Mouse (Mus musculus) right cerebral cortex, postnatal 10 days (tissue): Measurements from ENCODE around the gene Mef2d.

Source experiments
- DNase-seq, 2 experiments: peaks; one replicate each; pipeline ENCODE4 v3.0.0; 2021; ENCODE audit warnings: low spot score in 2 of 2

Gene Mef2d

DNA sequence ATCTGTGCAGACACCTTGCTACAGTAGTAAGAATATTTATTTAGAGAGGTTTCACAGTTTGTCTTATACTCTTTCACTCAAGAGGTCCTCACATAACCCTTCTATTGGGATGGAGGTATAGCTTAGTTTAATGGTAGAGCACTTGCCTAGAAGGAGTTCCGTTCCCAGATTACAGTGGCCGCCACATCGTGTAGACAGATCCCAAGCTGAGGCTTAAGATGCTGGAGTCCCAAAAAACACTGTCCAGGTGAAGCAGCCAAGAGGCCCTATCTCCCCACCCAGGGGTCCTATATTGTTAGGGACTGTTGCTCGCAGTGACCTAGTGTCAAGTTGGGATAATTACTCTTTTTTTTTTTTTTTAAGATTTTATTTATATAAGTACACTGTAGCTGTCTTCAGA is 36.8 kb downstream of the Mef2d start:
- DNase-seq, result no peak

DNA sequence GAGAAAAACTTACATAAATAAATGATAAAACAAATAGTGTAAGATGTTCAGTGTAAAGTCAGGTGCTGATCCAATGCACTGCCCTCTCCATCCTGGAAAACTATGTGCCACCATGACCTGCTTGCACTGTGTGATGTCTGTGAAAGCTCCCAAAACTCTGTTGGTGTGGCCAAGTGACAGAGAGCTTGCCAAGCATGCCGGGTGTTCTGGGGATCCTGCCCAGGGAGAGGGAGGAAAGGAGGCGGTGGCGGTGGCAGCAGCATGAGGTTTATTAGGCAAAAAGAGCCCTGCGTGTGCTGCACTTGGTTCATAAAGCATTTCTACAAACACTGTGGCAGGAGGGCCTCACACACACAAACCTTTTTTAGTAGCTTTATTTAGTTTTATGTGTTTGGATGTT is 39.2 kb downstream of the Mef2d start:
- peak; percentile 71 to 77 for DNase-seq

DNA sequence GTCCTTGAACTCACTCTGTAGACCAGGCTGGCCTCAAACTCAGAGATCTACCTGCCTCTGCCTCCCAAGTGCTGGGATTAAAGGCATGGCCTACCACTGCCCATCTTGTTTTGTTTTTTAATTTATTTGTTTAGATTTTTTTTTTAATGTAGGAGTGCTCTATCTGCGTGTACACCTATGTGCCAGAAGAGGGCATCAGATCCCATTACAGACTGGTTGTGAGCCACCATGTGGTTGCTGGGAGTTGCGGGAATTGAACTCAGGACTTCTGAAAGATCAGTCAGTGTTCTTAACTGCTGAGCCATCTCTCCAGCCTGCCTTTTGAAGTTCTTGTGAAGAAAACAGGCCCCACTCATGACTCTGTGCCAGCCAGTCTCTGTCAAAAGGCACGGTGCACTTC is 44.3 kb downstream of the Mef2d start:
- DNase-seq, result no peak

DNA sequence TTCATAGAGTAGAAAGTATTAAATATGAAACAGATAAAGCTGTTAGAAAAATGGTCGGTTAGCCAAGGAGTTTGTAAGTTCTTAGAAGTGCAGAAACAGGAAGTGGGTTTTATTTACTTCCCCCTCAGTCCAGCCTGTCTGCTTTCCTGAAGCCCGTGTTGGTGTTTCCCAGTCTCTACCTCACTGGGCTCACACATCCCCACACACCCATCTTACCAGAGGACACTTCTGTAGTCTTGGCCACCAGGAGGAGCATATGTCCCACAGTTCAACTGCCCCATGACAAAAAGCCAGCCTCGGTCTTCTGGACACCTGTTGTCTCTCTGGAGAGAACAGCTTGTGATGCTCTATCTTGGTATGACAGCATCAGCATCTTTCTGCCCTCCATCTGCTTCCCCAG is 49.0 kb downstream of the Mef2d start:
- no peak for DNase-seq

DNA sequence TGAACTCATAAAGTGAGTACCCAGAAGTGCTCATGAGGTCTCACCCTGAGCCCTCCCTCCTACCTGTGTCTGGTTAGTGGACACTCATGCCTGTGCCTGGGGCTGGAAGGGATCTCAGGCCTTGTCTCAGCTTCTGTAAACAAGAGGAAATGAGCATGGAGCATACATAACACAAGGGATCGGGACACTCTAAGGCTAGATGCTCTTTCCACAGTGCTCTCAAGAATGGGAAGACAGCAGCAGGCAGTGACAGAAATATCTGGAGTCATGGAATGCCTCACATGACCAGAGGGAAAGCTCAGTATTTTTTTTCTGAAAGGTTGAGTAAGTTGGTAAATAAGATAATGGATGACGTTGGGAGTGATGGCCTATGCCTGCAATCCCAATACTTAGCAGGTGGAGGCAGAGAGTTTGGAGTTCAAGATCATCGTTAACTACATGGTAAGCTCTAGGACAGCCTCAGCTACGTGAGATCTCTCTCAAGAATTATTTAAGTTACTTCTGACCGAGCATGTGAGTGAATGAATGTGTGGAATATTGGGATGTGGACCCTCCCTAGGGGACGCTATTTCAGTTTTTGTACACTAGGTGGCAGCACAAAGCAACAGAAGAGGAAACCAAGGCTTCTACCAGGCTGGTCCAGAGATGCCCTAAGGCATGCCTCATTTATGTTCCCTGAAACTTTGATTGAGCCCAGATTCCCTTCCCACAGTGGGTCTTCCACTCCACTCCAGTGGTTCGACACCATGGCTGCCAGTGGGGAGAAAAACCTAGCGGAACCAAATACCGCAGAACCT is 49.8 kb downstream of the Mef2d start:
- peak; percentile 77 to 78 for DNase-seq

DNA sequence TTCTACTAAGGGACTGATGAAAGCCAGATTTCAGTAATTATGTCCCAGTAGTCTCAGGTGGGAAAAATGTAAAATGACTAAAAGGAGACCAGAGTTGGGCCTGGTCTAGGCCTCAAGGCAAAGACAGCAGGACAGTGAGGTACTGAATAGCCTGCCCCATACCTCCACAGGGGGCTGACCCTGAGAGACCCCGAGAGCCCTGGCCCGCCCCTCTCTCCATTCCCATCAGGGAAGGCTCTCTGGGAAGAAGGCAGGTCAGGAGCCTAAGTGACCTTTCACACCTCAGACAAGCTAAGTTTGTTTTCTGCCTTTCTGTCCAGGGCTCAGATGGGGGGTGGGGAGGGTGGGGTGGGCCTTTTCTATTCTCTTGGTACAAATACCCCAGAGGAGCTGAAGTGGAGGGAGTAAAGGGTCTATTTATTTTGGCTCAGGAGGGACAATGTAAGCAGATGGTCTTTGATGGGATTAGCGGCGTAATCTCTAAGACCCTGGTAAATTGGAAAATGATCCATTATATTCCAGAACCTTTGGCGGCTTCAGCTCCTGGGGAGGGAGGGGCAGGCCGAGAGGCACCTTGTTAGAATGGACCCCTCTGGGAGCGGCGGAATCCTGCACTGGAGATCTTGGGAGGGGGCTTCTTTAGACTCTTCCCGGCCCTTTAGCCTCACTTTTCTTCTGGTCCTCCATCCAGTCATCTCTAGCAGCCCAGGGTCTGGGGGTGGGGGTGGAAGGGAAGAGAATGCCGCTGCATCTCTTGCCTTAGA is 55.8 kb downstream of the Mef2d start:
- DNase-seq, result no peak

DNA sequence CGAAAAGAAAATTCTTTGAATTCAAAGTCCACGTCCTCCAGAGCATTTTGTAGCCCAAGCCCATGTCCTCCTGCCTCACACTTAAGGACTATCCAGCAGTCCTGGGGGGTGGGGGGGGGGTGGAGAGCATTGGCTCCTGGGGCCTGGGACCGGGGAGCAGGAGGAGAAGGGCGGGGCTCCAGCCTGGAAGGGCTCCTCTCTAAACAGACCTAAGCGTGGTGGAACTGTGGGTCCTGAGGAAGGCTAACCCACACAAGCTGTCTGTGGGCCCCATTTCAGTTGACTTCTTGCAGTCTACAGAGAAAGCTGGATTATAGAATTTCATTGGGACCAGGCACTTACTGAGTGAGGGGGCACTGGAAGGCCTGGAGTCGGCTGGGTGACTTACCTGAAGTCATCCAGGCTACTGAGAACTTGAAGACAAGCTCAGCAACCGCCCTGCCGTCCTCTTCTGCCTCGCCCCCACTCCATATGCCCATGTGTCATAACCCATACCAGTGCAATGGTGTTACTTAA is 56.4 kb downstream of the Mef2d start:
- DNase-seq, result no peak

DNA sequence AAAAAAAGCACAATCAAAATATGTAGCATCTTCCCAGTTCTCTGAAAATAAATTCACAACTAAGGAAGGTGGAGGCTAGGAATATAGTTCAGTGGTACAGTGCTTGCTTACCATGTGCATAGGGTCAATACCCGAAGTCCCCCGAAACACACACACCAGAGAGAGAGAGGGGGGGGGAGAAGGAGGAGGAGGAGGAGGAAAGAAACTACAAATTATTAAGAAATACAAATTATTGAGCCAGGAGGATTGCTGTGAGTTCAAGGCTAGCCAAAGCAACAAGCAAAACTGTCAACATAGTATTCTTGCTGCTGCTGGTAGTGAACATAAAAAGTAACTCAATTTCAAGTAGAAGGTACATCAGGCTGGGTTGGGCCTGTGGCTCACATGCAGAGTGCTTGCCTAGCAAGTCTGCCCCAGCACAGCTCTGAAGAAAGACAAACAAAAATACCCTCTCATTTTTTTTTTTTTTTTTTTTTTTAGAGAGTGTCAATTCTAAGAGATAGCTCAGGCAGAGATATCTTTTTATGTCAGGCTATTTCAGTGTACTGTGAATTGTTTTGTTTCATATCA is 57.5 kb downstream of the Mef2d start:
- peak in 1 of 2 experiments; percentile 64 for DNase-seq

DNA sequence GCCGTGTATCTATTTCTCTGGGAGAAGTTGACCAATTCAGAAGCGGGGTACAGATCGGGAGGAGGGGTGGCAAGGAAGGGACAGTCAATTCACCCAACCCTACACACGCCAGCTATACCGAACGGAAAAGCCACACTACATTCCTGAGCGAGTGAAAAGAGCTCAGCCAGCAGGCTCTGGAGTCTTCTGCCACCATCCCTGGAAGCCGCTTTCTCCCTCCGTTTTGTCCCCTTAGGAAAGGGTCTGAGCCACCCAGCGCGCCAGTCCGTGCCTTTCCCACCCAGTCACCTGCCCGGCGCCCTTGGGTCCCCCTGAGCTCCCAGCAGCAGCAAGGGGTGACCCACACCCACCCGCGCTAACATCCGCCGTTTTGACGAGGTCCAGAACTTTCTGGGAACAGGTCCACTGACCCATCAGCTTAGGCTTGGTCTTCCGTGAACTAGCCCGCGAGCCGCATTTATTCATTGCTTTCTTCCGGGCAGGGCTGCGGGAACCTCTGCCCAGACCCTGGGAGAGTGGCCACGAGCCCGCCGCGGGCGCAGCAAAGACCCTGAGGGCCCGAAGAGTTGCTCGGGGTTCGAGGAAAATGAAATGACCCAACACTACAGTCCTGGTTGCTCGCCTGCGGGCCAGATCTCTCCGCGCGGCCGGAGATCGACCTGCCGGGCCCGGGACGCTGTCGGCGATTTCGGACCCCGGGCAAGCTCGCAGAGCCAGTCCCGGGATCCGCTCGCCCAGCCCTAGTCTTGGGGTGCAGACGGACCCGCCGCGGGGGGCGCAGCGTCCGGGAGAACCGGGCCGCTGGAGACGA is 58.2 kb downstream of the Mef2d start:
- DNase-seq, result peak in 1 of 2 experiments; percentile 58

DNA sequence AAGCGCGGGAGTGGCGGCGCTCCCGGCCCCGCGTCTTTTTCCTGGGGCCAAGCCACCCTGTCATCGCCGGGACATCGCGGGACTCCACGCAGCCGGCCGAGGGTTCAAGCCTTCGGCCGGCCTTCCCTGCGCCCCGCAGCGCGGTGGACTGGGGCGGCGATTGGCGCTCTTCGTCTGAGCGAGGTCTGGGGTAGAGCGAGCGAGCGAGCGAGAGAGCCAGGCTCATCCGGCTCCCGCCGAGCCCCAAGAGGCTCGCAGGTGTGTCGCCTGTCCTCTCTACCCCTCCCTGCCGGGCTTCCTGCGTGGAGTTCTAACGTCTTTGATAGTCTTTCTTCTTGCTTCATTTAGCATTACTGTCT is 58.8 kb downstream of the Mef2d start:
- DNase-seq, result no peak

DNA sequence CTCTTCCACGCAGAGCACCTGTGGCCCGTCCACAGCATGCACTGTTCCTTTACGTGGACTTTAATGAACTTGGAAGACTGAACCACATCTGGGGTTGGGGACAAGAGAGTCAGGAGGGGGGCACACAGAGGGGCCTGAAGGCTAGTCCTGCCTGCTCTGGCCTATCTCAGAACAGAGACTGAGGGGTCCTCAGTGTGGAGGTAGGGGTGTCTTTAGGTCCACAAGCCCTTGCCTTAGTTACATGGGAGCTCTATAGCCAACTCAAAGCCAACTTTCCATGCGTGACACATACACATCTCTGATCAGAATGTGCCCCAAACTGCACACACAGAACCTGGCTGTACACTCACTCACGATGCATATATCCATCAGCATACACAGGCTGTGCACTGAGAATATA is 59.5 kb downstream of the Mef2d start:
- no peak for DNase-seq

DNA sequence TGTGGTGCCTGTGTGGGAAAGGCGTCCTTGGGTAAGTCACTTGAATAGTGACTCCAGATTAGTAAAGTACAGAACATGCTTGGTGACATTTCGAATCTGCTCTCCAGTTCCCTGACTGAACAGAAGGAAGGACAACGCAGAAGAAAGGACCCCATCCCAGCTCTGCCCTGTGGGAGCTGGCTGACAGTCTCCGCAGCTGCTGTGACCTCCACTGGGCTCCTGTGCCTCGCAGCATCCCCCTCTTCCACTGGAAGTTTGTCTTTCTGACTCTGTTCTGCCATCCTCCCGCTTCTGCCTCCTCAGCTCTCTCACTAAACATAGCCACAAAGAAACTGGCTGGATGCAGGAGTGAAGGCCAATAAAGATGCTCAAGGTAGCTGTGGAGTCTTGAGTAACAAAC is 60.8 kb downstream of the Mef2d start:
- peak in 1 of 2 experiments; percentile 28 for DNase-seq

DNA sequence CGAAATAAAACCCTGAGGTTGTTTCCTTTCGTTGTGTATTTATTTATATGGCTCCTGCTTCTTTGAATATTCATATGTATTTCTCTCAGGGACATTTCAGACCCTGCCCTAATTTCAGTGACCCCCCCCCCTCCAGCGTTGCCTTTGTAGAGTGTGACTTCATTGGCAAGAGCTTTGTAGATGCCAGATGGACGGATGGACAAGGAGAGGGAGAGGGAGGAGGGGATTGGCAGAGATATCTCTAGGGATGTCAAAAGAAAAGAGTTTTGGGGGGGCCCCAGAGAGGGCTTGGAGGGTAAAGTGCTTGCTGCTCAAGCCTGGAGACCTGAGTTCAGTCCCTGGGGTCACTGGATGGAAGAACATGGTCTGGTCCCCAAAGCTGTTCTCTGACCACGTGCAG is 61.3 kb downstream of the Mef2d start:
- DNase-seq, result peak in 1 of 2 experiments; percentile 24

DNA sequence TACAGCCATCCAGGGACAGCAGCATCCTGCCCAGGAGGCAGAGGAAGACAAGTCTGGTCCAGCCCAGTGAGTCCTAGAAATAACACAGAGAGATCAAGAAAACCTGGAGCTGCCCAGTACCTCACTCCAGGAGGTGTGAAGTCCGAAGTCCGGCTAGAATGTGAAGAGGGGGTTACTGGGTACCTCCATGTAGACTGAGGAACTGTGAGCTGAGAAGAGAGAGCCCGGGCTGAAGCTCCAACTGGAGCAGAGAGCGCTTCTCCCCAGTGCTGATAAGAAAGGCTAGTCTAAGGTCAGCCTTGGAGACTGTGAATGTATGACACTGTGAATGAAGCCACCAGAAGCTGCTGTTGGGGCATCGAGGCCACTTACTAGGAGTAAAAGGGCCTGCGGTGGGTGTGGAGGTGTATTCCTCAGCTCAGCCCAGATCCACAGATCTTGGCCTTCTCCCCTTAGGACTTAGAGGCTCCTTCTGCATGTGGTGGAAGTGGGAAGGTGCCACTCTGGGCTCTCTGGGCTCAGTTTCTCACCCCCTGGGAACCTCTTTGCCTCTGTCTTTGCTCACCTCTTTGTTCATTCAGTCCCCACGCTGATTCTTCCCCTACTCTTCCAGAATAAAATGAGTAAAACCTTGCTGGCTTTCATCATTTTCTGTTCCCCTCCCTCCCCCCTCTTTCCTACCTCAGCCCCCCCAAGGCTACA is 62.0 kb downstream of the Mef2d start:
- DNase-seq, result no peak

DNA sequence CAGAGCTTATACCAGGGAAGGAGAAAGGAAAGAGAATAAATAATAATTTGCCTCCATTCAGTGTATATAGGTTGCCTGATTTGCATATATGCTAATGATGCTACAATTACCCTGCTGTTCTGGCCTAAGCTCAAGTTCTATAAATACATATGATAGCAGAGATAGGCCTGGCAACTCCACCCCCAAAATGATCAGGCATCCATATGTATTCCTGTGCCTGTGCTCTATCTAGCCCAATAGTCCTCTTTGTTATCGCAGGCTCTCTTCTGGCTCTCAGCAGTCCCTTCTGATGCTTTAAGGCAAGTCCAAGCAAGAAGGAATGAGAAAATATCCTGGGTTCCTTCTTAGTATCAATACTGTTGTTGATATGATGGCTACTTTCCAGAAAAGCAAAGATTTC is 62.6 kb downstream of the Mef2d start:
- no peak for DNase-seq

DNA sequence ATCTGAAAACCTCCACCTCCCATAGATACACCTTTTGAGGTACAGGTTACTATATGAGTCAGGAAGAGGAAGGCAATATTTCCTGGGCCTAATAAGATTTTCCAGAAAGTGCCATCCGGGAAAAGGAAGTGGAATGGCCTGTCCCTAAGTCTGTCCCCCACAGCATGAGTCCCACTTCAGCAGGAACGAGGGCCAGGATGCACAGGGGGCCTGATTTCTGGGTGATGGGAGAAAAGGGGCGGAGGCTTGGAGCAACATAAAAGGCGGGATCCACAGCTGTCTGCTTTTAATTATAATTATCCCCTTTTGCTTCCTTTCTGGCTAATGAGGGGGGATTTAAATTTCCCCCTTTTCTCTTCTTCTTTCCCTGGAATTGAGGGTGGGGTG is 63.0 kb downstream of the Mef2d start:
- peak in 1 of 2 experiments; percentile 75 for DNase-seq

DNA sequence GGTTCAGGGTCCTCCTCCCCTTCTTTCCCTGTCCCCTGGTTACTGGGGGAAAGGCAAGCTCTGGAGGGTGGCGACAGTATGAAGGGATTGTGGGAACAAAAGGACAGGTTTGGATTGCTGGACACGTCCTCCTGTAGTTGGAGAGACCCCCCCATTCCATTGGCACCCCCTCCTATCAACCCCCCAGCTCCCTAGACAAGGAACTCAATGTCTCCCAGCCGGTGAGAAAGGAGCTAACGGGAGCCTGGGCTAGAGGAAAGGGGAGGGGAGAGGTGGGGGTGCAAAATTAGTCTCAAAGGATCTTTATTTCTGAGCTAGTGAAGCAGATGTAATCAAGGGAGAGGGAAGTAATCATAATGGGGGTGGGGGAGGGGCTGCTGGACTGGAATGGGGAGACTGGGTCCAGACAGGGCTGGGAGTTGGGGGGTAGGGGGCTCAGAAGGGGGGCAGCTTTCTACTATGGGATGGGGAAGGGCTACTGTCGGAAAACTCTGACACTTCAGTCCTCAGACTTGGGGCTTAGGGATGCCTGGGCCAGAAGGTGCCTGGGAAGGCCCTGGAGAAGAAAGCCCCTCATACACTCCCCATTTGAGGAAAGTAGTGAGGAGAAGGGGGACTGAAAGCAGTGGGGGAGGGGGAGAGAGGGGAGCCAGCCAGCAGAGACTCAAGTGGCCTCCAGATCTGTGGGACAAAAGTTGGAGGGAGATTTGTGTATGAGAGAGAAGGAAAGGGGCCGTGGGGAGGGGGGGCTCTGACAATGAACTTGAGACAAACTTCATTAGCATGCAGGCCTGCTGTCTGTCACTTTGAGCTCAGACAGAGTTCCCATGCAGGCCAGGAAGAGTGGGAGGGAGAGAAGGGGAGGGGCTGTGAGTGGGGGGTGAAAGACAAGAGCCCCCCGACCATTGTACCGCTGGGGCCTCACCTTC is 63.7 kb downstream of the Mef2d start:
- DNase-seq, result peak; percentile 74 to 83

DNA sequence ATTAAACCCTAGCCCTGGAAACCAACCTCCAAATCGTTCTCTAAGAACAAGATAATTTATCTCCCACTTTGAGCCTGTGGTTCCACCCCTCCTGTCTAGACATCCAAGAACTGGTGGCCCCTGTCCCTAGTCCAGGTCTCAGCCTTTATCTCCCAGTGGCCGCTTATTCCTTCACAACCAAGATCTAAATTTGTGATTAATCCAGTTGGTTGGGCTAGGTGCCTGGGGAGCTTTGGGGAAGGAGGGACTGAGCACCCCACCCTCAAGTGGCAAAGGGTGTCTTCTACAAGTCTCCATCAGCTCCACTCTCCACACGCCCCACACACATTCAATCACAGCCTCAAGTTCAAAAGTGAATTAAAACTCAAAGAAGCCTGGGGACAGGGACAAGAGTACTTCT is 64.3 kb downstream of the Mef2d start:
- peak in 1 of 2 experiments; percentile 67 for DNase-seq

DNA sequence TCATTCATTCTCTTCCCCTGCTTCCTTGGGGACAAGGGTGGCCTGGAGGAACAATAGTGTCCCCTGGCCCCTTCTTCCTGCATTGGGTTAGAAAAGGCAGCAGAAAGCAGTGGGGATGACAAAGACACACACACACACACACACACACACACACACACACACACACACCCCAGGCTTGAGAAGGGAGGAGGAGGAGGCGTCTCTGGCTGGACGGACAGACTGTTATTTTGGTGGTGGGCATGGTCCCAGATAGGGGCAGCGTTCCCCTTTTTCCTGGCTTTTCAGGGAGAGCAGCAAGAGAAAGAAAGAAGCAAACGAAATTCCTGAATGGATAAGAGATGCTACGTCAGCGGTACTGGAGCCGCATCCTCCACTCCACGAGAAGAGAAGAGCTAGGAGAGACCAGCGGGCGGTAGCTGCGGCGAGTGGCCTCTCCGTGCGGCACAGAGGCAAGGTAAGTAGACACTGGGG is 64.8 kb downstream of the Mef2d start:
- DNase-seq, result peak; percentile 86 to 90
